Mouse (Mus musculus): ENCODE measurements at regions not wholly inside any gene's neighbourhood (a gene's known extent, or its start where the extent isn't known, plus 50 kb on each side); places are given as distances from the start of the nearest gene placed in this dataset.

GRCm38 (mm10) chr4:70844742-70845141 lies 309.9 kb upstream of the Megf9 start:
- Histone ChIP-seq H3K27me3 (no peaks in the 10 kb centered on the region), H3K36me3 (no peaks in the 10 kb centered on the region), H3K4me3 (replicated peaks) (no peak overlapping the region), H3K9ac (no peak overlapping the region), H3K27ac (replicated peaks) (no peak overlapping the region), H3K4me2 (replicated peaks) (no peak overlapping the region), H3K4me1 (no peaks in the 10 kb centered on the region), H3K9me3 (replicated peaks) (no peaks in the 10 kb centered on the region)
- ATAC-seq (ENCODE audit: insufficient number of reproducible peaks, low FRiP score, low TSS enrichment, low read depth) = peak; percentile 39; the same call in 1 of the 2 replicates
- 20% methylated on average over 1 of the region's 1 CpGs for WGBS

DNA sequence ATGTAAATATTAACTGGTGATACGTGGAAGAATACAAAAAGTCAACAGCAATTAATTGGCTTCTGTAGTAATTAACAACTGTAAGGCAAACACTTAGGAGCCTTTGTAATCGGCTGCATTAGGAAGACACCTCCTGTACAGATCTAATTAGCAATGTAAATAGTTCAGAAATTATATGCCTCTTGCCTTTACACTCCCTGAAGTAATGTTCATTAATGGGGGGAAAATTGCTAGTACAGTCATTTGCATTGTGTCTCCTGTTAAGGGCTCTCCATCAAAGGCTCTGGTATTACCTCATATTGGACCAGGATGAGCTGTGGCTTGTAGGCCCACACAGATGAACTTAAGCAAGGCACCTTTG lies 276.1 kb upstream of the Megf9 start:
- no peaks in the 10 kb centered on the region for H3K4me1 ChIP-seq
- H3K4me2 ChIP-seq (replicated peaks) = no peak overlapping the region
- 69% methylated on average over 2 of the region's 2 CpGs for WGBS
- H3K9me3 ChIP-seq (replicated peaks) = no peaks in the 10 kb centered on the region
- no peak overlapping the region for H3K27ac ChIP-seq (replicated peaks)
- no peaks in the 10 kb centered on the region for H3K27me3 ChIP-seq
- no peak overlapping the region for H3K9ac ChIP-seq
- ATAC-seq (ENCODE audit: insufficient number of reproducible peaks, low FRiP score, low TSS enrichment, low read depth) = no peak
- H3K4me3 ChIP-seq (replicated peaks) = no peak overlapping the region
- no peaks in the 10 kb centered on the region for H3K36me3 ChIP-seq

DNA sequence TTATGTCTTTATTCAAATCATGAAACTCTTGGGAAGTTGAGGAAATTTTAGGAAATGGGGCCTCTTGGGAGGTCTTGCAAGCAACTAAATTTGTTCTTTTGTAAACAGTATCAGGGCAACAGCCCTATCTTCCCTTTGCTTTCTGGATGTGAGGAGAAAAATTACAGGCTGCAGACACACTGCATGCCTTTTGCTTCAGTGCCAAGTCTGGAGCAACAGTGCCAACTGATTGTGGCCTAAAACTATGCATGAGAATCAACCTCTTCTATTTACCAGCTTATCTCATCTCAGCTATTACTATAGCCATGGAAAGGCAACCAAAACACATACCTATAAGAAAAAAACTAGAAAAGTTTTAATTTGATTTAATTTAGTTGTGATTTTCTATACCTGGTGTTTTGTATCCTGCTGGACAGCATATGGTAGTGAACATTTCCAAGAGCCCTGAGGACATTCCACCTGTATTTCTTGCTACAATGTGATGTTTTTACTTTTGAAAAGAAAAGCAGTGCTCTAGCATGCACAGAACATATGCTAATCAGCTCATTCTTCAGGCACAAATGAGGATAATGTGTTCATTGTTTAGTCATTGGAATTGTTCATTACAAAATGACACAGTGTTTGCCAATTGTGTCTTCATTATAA lies 275.6 kb upstream of the Megf9 start:
- Histone ChIP-seq H3K4me2 (replicated peaks) (no peak overlapping the region), H3K27me3 (no peaks in the 10 kb centered on the region), H3K4me3 (replicated peaks) (no peak overlapping the region), H3K9ac (no peak overlapping the region), H3K36me3 (no peaks in the 10 kb centered on the region), H3K27ac (replicated peaks) (no peak overlapping the region), H3K9me3 (replicated peaks) (no peaks in the 10 kb centered on the region), H3K4me1 (no peaks in the 10 kb centered on the region)
- no peak for ATAC-seq (ENCODE audit: insufficient number of reproducible peaks, low FRiP score, low TSS enrichment, low read depth)

- Histone ChIP-seq H3K4me2 (replicated peaks) (no peak overlapping the region), H3K4me3 (replicated peaks) (no peak overlapping the region), H3K9me3 (replicated peaks) (no peaks in the 10 kb centered on the region), H3K27ac (replicated peaks) (no peak overlapping the region), H3K27me3 (no peaks in the 10 kb centered on the region), H3K36me3 (no peaks in the 10 kb centered on the region), H3K9ac (no peak overlapping the region), H3K4me1 (no peaks in the 10 kb centered on the region)
- WGBS = 24% methylated on average over 3 of the region's 3 CpGs
- peak; percentile 54; the same call in 1 of the 2 replicates for ATAC-seq (ENCODE audit: insufficient number of reproducible peaks, low FRiP score, low TSS enrichment, low read depth)
Observed at GRCm38 (mm10) chr4:70804925-70805342, 270.1 kb upstream of the Megf9 start.

DNA sequence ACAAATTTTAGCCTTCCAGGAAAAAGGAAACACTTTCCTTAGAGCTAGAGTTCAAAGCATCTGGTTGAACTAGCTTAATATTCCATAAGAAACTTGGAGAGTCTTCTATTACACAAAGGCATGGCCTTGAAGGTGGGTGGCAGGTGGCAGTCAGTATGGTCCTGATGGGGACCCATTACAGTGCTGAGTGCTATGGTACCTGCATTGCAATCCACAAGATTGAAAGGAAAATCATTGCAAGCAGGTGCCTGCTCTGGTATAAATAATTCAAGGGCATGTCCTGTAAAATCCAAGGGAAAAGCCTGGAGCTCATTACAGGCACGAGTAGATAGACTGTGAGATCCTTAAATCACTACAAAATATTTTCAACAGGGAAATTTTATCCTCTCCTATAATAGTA lies 263.7 kb upstream of the Megf9 start:
- H3K4me3 ChIP-seq (replicated peaks) = no peak overlapping the region
- no peaks in the 10 kb centered on the region for H3K9me3 ChIP-seq (replicated peaks)
- H3K9ac ChIP-seq = no peak overlapping the region
- no peaks in the 10 kb centered on the region for H3K36me3 ChIP-seq
- no peaks in the 10 kb centered on the region for H3K4me1 ChIP-seq
- WGBS = 32% methylated on average over 1 of the region's 1 CpGs
- no peak overlapping the region for H3K27ac ChIP-seq (replicated peaks)
- H3K27me3 ChIP-seq = no peaks in the 10 kb centered on the region
- H3K4me2 ChIP-seq (replicated peaks) = no peak overlapping the region
- no peak for ATAC-seq (ENCODE audit: insufficient number of reproducible peaks, low FRiP score, low TSS enrichment, low read depth)

DNA sequence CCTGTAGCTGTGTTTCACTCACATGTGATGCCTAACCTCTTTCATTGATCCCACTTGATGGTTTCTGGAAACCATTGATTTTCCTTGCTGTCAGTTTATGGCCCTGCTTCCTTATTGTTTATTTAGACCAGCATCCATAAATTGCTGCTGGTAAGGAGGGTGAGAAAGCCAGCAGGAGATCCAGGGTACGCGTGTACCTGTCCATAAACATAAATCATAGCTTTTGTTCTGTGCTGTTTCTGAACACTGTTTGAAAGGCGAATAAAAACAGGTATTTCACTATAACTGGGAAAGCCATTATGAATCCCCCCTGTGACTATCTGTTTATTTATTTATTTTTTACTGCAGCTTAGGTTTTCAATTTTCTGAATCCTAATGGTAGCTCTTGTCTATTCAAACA lies 263.1 kb upstream of the Megf9 start:
- Histone ChIP-seq H3K36me3 (no peaks in the 10 kb centered on the region), H3K4me1 (no peaks in the 10 kb centered on the region)
- 85% methylated on average over 3 of the region's 3 CpGs for WGBS

GRCm38 (mm10) chr4:70783487-70783886 lies 248.7 kb upstream of the Megf9 start:
- Histone ChIP-seq H3K27me3 (no peaks in the 10 kb centered on the region), H3K36me3 (no peaks in the 10 kb centered on the region), H3K9me3 (replicated peaks) (no peaks in the 10 kb centered on the region), H3K9ac (no peak overlapping the region), H3K4me1 (no peaks in the 10 kb centered on the region), H3K4me3 (replicated peaks) (no peak overlapping the region), H3K4me2 (replicated peaks) (no peak overlapping the region), H3K27ac (replicated peaks) (no peak overlapping the region)
- 53% methylated on average over 2 of the region's 2 CpGs for WGBS
- no peak for ATAC-seq (ENCODE audit: insufficient number of reproducible peaks, low FRiP score, low TSS enrichment, low read depth)

More for the DNA sequence above, 263.1 kb upstream of the Megf9 start:
- H3K27ac ChIP-seq (replicated peaks) = no peak overlapping the region
- H3K9ac ChIP-seq = no peak overlapping the region
- H3K9me3 ChIP-seq (replicated peaks) = no peaks in the 10 kb centered on the region
- ATAC-seq (ENCODE audit: insufficient number of reproducible peaks, low FRiP score, low TSS enrichment, low read depth) = no peak
- no peak overlapping the region for H3K4me2 ChIP-seq (replicated peaks)
- H3K4me3 ChIP-seq (replicated peaks) = no peak overlapping the region
- no peaks in the 10 kb centered on the region for H3K27me3 ChIP-seq

DNA sequence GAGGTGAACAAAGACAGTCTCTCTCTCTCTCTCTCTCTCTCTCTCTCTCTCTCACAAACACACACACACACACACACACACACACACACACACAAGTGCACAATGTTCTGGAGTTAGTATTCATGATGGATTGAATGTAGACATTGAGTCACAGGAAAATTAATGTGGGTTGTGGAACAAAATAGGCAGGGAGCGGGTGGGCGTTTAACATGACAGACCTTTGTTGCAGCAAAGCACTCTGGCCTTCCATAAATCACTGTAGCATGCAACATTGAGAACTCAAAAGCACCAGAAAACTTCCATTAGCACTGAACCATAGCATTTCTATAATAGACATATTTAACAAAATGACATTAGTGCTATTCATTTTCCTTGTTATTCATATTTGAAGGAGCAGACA lies 246.8 kb upstream of the Megf9 start:
- Histone ChIP-seq H3K36me3 (no peaks in the 10 kb centered on the region), H3K4me3 (replicated peaks) (no peak overlapping the region), H3K9ac (no peak overlapping the region), H3K4me2 (replicated peaks) (no peak overlapping the region), H3K27ac (replicated peaks) (no peak overlapping the region), H3K4me1 (no peaks in the 10 kb centered on the region), H3K27me3 (no peaks in the 10 kb centered on the region), H3K9me3 (replicated peaks) (no peaks in the 10 kb centered on the region)
- WGBS = 68% methylated on average over 2 of the region's 2 CpGs
- no peak for ATAC-seq (ENCODE audit: insufficient number of reproducible peaks, low FRiP score, low TSS enrichment, low read depth)

DNA sequence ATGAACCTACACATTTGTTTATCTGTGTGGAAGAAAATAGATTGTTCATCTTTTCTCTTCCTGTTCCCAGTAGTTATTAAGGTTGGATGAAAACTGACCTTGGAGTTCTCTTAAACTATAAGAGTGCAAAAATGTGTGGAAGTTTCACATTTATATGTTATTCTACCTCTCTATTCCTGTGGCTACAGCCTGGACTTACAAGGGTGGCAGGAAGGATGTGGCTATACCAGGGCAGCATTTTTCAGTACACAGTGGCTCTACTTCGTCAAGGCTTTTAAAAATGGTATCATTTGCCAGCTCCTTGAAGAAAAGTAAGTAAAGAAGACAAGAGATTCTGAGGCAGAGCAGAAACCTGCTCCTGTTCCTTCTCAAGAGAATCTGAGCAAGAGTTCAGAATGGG lies 241.5 kb upstream of the Megf9 start:
- ATAC-seq (ENCODE audit: insufficient number of reproducible peaks, low FRiP score, low TSS enrichment, low read depth) = no peak
- Histone ChIP-seq H3K4me2 (replicated peaks) (no peak overlapping the region), H3K9me3 (replicated peaks) (no peaks in the 10 kb centered on the region), H3K4me3 (replicated peaks) (no peak overlapping the region), H3K36me3 (no peaks in the 10 kb centered on the region), H3K27ac (replicated peaks) (no peak overlapping the region), H3K4me1 (no peaks in the 10 kb centered on the region), H3K27me3 (no peaks in the 10 kb centered on the region), H3K9ac (no peak overlapping the region)
- 72% methylated on average over 1 of the region's 1 CpGs for WGBS

DNA sequence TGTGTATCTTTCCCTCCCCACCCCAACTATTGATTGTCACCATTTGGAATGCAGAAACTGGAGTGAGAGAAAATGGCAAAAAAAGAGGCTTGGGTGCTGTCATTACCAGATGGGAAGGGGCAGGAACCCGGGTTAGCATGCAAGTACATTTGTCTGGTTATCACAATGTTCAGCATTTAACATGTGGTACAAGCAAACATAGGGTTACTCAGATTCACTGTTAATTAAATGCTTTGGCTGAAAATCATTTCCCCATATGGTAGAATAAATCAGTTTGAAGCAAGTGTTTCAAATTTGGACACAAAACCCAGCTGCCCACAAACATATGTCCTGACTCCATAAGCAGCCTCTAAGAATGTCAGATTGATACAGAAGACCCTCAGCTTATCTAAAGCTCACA lies 208.6 kb upstream of the Megf9 start:
- H3K4me1 ChIP-seq = peaks cover 11% of the 10 kb centered on the region; the same call in 1 of the 2 replicates
- no peak overlapping the region for H3K4me3 ChIP-seq (replicated peaks)
- H3K27ac ChIP-seq (replicated peaks) = no peak overlapping the region
- H3K9ac ChIP-seq = no peak overlapping the region
- ATAC-seq (ENCODE audit: insufficient number of reproducible peaks, low FRiP score, low TSS enrichment, low read depth) = no peak
- 35% methylated on average over 1 of the region's 1 CpGs for WGBS
- H3K36me3 ChIP-seq = no peaks in the 10 kb centered on the region
- H3K4me2 ChIP-seq (replicated peaks) = no peak overlapping the region
- no peaks in the 10 kb centered on the region for H3K27me3 ChIP-seq
- no peaks in the 10 kb centered on the region for H3K9me3 ChIP-seq (replicated peaks)

DNA sequence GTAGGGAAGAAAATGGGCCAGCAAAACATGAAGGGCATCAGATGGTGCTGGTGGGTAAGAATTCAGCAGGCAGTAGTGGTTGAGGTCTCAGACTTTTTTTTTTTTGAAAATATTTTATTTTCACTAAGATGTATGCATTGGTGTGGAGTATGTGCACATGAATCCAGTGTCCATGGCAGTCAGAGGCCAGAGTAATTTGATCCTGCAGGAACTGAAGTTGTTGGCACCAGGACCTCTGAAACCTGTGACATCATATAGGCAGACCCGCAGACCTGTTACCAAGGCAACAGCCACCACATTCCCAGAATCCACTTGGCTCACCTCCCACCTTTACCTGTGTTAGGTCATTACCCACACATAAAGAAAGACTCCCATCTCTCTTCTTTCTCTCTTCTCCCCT lies 207.2 kb upstream of the Megf9 start:
- WGBS = 31% methylated on average over 1 of the region's 1 CpGs
- ATAC-seq (ENCODE audit: insufficient number of reproducible peaks, low FRiP score, low TSS enrichment, low read depth) = no peak
- no peak overlapping the region for H3K4me2 ChIP-seq (replicated peaks)
- no peaks in the 10 kb centered on the region for H3K9me3 ChIP-seq (replicated peaks)
- H3K4me3 ChIP-seq (replicated peaks) = no peak overlapping the region
- H3K9ac ChIP-seq = no peak overlapping the region
- H3K36me3 ChIP-seq = no peaks in the 10 kb centered on the region
- H3K27ac ChIP-seq (replicated peaks) = no peak overlapping the region
- peaks cover 11% of the 10 kb centered on the region; the same call in 1 of the 2 replicates for H3K4me1 ChIP-seq
- no peaks in the 10 kb centered on the region for H3K27me3 ChIP-seq

GRCm38 (mm10) chr4:70741121-70741520 lies 206.3 kb upstream of the Megf9 start:
- H3K27me3 ChIP-seq = no peaks in the 10 kb centered on the region
- H3K4me1 ChIP-seq = peaks cover 11% of the 10 kb centered on the region; the same call in 1 of the 2 replicates
- no peak for ATAC-seq (ENCODE audit: insufficient number of reproducible peaks, low FRiP score, low TSS enrichment, low read depth)
- no peaks in the 10 kb centered on the region for H3K36me3 ChIP-seq
- H3K4me2 ChIP-seq (replicated peaks) = no peak overlapping the region
- 14% methylated on average over 4 of the region's 4 CpGs for WGBS
- H3K27ac ChIP-seq (replicated peaks) = no peak overlapping the region
- H3K9ac ChIP-seq = no peak overlapping the region
- no peaks in the 10 kb centered on the region for H3K9me3 ChIP-seq (replicated peaks)
- no peak overlapping the region for H3K4me3 ChIP-seq (replicated peaks)

Measured in embryonic facial prominence, embryonic 15.5 days (tissue).